Mouse (Mus musculus) cerebellum, adult 2 months (tissue): ENCODE results near the gene Inip.

Source experiments
- CTCF ChIP-seq: fragments of 200-500 bp; IDR thresholded peaks from 2 replicates; pipeline ENCODE4 v1.5.1; 2011; ENCODE audit warnings: low read depth, mild to moderate bottlenecking, control low read depth, low read length, moderate library complexity, borderline replicate concordance; ENCODE audit not compliant: insufficient read depth
- POLR2A ChIP-seq: fragments of 200-500 bp; IDR thresholded peaks from 2 replicates; pipeline ENCODE4 v1.6.1; 2011; ENCODE audit warnings: low read length, control low read depth, borderline replicate concordance; ENCODE audit not compliant: insufficient read depth

DNA sequence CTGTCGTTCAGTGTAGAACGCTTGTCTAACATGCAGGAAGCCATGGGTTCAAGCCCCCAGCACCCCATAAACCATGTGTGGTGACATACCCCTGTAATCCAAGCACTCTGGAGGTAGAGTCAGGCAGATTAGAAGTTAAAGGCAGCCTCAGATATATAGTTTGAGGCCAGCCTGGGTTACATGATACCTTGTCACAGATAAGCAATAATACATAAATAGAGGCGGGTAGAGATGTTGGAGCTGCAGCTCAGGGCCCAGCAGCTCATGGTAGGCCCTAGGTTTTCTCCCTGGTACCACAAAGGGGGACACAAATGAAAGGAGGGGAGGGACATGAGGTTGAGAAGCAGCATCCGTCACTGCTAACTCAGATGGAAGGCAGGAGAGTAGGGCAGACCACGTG lies 16.4 kb upstream of the Inip start:
- TF ChIP-seq POLR2A (no peak), CTCF (no peak)
